Mouse (Mus musculus) heart, embryonic 10.5 days (tissue): Measurements from ENCODE around the gene Kcnn1. TPM values are rescaled to one million over a fixed set of nuclear protein-coding genes. Genes with fewer than 3 reads are reported as not detected.
A peak's percentile ranks its signal among the peaks of the same experiment; 100 is the strongest.

ENCODE experiments used
- DNase-seq: peaks from one replicate; pipeline ENCODE4 v3.0.0-alpha.2; 2017; ENCODE audit warnings: low spot score
- H3K27ac ChIP-seq: fragments of 300-500 bp; sonication (generic); 2 replicates; pipeline ENCODE4 v1.5.1; 2016; ENCODE audit warnings: mild to moderate bottlenecking
- H3K27me3 ChIP-seq: fragments of 300-500 bp; sonication (generic); 2 replicates; pipeline ENCODE4 v1.6.1; 2016; ENCODE audit warnings: mild to moderate bottlenecking; ENCODE audit not compliant: poor library complexity, insufficient read depth, severe bottlenecking
- H3K36me3 ChIP-seq: fragments of 300-500 bp; sonication (generic); 2 replicates; pipeline ENCODE4 v1.6.1; 2016; ENCODE audit warnings: mild to moderate bottlenecking, moderate library complexity
- H3K4me1 ChIP-seq: fragments of 300-500 bp; sonication (generic); 2 replicates; pipeline ENCODE4 v1.6.1; 2016; ENCODE audit warnings: mild to moderate bottlenecking
- H3K4me3 ChIP-seq: fragments of 300-500 bp; sonication (generic); 2 replicates; pipeline ENCODE4 v1.5.1; 2016; ENCODE audit warnings: mild to moderate bottlenecking, moderate library complexity
- H3K9me3 ChIP-seq: fragments of 300-500 bp; sonication (generic); 2 replicates; pipeline ENCODE4 v1.6.1; 2016; ENCODE audit warnings: mild to moderate bottlenecking, moderate library complexity
- WGBS: fragments of 180-500 bp; shearing (Covaris S2); methylation state at CpG from one replicate; pipeline ENCODE4 v1.1.7; 2016; 5-methylcytosine and 5-hydroxymethylcytosine counted together
- polyA plus RNA-seq: library from polyadenylated mRNA; unstranded; fragments of >200 nt; fragmentation: Nextera tagmentation; extraction: Ambion mirVana; gene quantifications from 2 replicates; pipeline ENCODE4 v1.2.1, GENCODE M21; 2016

The Kcnn1 gene
- polyA plus RNA-seq, 1 experiment from 2014 or later: 1.6 TPM

GRCm38 (mm10) chr8:70853863-70854262, 9.2 kb downstream of the Kcnn1 start:
- no peaks in the 10 kb centered on the region for H3K9me3 ChIP-seq
- no peak overlapping the region for H3K27ac ChIP-seq
- no peaks in the 10 kb centered on the region for H3K36me3 ChIP-seq
- 72% methylated on average over 2 of the region's 2 CpGs for WGBS
- no peak overlapping the region for H3K4me3 ChIP-seq
- H3K27me3 ChIP-seq: peaks cover 66% of the 10 kb centered on the region
- H3K4me1 ChIP-seq: peaks cover 39% of the 10 kb centered on the region
- no peak for DNase-seq

GRCm38 (mm10) chr8:70852595-70853231, 10.3 kb downstream of the Kcnn1 start:
- Histone ChIP-seq H3K36me3 (no peaks in the 10 kb centered on the region), H3K4me1 (peaks cover 34% of the 10 kb centered on the region), H3K4me3 (no peak overlapping the region), H3K9me3 (no peaks in the 10 kb centered on the region), H3K27me3 (peaks cover 69% of the 10 kb centered on the region), H3K27ac (no peak overlapping the region)
- 83% methylated on average over 41 of the region's 41 CpGs for WGBS
- DNase-seq: no peak

- Histone ChIP-seq H3K4me1 (peaks cover 28% of the 10 kb centered on the region), H3K36me3 (no peaks in the 10 kb centered on the region), H3K27ac (no peak overlapping the region), H3K27me3 (peaks cover 74% of the 10 kb centered on the region), H3K9me3 (no peaks in the 10 kb centered on the region), H3K4me3 (no peak overlapping the region)
- WGBS: 48% methylated on average over 6 of the region's 6 CpGs
- no peak for DNase-seq
Observed at GRCm38 (mm10) chr8:70851837-70852236, 11.2 kb downstream of the Kcnn1 start.

DNA sequence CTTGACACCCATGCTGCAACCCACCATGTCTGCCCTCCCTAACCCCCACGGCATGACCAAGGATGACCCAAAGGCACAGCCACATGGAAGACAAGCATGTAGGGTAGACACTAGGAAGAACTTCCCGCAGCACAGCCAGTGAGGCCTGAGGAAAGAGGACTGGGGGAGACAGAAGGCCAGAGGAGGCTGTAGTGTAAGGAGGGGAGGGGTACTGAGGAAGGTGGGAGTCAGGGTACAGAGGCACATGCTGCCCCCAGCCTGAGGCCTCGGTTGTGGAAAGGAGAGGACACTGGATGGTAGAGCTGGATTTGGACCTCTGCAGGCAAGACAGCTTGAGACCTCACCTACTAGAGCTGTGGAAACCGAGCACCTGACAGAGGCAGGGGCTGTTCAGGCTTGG, 12.1 kb downstream of the Kcnn1 start:
- peaks cover 27% of the 10 kb centered on the region for H3K4me1 ChIP-seq
- no peak overlapping the region for H3K4me3 ChIP-seq
- H3K36me3 ChIP-seq: no peaks in the 10 kb centered on the region
- no peaks in the 10 kb centered on the region for H3K9me3 ChIP-seq
- peaks cover 76% of the 10 kb centered on the region for H3K27me3 ChIP-seq
- H3K27ac ChIP-seq: no peak overlapping the region
- WGBS: 84% methylated on average over 4 of the region's 4 CpGs
- no peak for DNase-seq

DNA sequence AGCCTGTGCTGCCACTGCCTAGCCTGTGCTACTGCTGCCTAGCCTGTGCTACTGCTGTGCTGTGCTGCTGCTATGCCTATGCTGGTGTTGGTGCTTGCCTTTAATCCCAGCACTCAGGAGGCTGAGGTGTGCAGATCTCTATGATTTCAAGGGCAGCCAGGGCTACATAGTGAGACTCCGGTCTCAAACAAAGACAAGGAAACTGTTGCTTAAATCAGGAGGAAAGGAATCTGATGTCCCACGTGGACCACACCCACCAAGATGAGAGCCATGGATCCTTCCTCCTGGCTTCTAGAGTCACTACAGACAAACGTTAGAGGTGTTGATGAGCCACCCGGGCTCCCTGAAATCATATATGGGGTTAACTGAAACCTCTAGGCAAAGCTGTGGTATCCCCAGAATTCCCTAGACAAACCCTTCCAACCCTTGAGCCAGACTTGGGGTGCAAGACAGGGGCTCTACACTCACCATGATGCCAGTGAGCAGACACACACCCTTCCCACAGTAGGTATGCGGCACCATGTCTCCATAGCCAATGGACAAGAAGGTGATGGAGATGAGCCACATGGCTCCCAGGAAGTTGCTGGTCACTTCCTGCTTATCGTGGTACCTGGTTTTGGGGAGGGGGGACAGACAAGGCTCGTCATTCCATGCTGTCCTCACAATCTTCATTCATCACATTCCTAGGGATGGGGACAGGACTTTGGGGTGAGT, 12.8 kb downstream of the Kcnn1 start:
- DNase-seq: no peak
- 69% methylated on average over 7 of the region's 7 CpGs for whole genome bisulfite sequencing
- no peak overlapping the region for H3K27ac ChIP-seq
- peaks cover 73% of the 10 kb centered on the region for H3K27me3 ChIP-seq
- H3K4me3 ChIP-seq: no peak overlapping the region
- no peaks in the 10 kb centered on the region for H3K36me3 ChIP-seq
- no peaks in the 10 kb centered on the region for H3K9me3 ChIP-seq
- H3K4me1 ChIP-seq: peaks cover 27% of the 10 kb centered on the region

- no peak overlapping the region for H3K4me3 ChIP-seq
- H3K27me3 ChIP-seq: peaks cover 68% of the 10 kb centered on the region
- peaks cover 27% of the 10 kb centered on the region for H3K4me1 ChIP-seq
- no peaks in the 10 kb centered on the region for H3K9me3 ChIP-seq
- no peak for DNase-seq
- 77% methylated on average over 3 of the region's 3 CpGs for WGBS
- H3K36me3 ChIP-seq: no peaks in the 10 kb centered on the region
- H3K27ac ChIP-seq: no peak overlapping the region
Observed at GRCm38 (mm10) chr8:70849333-70849990, 13.6 kb downstream of the Kcnn1 start.

DNA sequence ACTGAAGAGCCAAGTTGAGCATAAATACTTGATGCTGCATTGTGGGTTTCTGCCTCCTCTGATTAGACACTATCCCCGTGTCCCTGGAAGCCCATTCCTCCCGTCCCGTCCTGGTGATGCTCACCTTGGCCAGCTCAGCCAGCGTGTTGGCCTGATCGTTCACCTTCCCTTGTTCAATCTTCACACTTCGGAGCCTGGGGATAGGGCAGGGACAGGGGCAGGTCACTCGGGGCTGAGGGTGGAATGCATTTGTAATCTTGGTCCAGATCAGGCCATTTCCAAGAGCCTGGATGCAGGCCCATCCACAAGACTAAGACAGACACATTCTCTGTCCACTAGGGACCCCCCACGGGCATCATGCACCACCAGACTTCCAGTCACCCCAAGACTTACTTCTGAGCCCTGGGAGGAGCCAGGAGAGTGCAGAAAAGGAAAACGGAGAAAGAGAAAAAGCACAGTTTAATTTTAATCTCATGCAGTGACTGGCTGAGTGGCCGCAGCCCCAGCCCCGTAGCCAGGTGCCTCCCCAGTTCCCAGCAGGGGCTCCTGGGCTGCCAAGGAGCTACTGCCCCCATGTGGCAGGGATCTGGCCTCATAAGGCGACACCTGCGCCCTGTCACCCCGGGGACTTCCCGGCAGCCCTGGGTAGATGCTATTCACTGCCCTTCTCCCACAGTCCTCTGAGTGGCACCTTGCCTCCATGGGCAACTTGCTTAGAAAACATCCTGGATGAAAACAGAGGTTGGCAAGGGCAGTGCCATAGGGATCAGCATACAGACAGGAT, 16.5 kb downstream of the Kcnn1 start:
- H3K4me3 ChIP-seq: no peak overlapping the region
- H3K27ac ChIP-seq: no peak overlapping the region
- peaks cover 22% of the 10 kb centered on the region for H3K4me1 ChIP-seq
- H3K9me3 ChIP-seq: no peaks in the 10 kb centered on the region
- WGBS: 52% methylated on average over 15 of the region's 15 CpGs
- H3K27me3 ChIP-seq: peaks cover 83% of the 10 kb centered on the region
- H3K36me3 ChIP-seq: no peaks in the 10 kb centered on the region
- no peak for DNase-seq

DNA sequence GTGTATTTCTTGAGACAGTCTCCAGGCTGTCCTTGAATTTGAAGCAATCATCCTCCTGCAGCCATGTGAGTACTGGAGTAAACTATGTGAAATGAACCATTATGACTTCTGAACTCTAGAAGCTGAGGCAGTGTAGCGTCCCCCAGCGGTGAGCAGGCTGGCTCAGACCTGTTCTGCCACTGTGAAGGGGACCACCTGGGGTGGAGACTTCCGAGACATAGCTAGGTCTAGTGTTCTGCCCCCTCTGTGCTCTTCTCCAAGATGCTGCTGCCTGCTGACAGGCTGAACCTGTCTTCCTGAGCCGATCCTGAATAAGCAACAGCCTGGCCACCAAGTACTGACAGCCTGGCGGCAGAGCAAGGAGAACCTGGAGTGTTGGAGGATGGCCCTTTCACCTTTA, 17.9 kb downstream of the Kcnn1 start:
- no peak for DNase-seq
- Histone ChIP-seq H3K27ac (no peak overlapping the region), H3K4me1 (peaks cover 27% of the 10 kb centered on the region), H3K27me3 (peaks cover 74% of the 10 kb centered on the region), H3K4me3 (no peak overlapping the region), H3K36me3 (no peaks in the 10 kb centered on the region), H3K9me3 (no peaks in the 10 kb centered on the region)
- 44% methylated on average over 5 of the region's 5 CpGs for WGBS

GRCm38 (mm10) chr8:70844523-70844922, 18.5 kb downstream of the Kcnn1 start:
- no peak overlapping the region for H3K4me3 ChIP-seq
- WGBS: 1% methylated on average over 6 of the region's 6 CpGs
- peak overlapping the region; percentile 81; the same call in 1 of the 2 replicates for H3K27ac ChIP-seq
- peaks cover 69% of the 10 kb centered on the region for H3K27me3 ChIP-seq
- H3K4me1 ChIP-seq: peaks cover 31% of the 10 kb centered on the region
- H3K9me3 ChIP-seq: no peaks in the 10 kb centered on the region
- H3K36me3 ChIP-seq: no peaks in the 10 kb centered on the region
- peak; percentile 95 for DNase-seq

DNA sequence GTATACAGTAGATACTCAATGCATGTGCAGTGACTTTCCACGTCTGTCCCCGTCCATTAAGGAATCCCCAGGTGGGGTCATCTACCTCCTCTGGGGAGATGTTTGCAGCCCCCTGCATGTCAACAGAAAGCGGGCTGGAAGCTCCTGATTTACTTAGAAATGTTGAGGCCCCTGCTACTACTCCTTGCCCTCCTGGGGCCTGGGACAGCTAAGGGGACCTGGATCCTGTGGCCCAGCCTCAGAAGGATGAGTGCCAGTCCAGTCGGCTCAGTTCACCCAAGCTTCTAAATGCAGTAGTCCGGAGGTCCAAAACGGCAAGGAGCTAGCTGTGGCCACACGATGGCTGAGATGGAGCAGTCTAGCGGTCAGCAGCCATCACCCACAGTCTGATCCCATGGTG, 19.1 kb downstream of the Kcnn1 start:
- Histone ChIP-seq H3K9me3 (no peaks in the 10 kb centered on the region), H3K27ac (peak overlapping the region; percentile 81; the same call in 1 of the 2 replicates), H3K4me3 (no peak overlapping the region), H3K27me3 (peaks cover 64% of the 10 kb centered on the region), H3K4me1 (peaks cover 33% of the 10 kb centered on the region), H3K36me3 (no peaks in the 10 kb centered on the region)
- DNase-seq: no peak
- WGBS: 77% methylated on average over 8 of the region's 8 CpGs

DNA sequence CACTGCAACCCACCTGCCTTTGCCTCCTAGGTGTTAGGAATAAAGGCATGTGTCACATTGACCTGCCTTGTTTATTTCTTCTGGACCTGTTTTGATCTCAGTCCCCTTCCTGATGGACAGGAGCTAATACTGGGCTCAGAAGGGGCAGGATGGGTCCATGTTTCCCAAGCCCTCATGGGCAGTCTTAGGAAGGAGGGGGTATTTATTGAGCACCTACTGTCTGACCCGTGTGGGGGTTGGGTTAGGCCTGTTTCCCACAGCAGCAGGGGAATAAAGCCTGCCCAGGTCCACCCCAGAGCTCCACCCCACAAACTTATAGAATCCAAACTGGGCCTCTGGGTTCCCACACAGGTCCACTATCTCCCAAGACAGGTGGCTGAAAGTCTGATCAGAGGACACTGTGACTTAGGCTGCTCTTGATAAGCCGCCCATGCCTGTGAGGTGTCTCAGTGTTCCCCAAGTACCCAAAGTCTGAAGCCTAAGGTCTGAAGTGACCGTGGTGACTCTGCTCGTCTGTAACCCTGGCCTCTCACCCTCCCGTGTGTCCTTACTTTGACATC, 19.8 kb downstream of the Kcnn1 start:
- peak; percentile 92 for DNase-seq
- no peaks in the 10 kb centered on the region for H3K9me3 ChIP-seq
- WGBS: 70% methylated on average over 5 of the region's 5 CpGs
- peak overlapping the region; percentile 81; the same call in 1 of the 2 replicates for H3K27ac ChIP-seq
- H3K4me1 ChIP-seq: peaks cover 39% of the 10 kb centered on the region
- no peaks in the 10 kb centered on the region for H3K36me3 ChIP-seq
- no peak overlapping the region for H3K4me3 ChIP-seq
- peaks cover 58% of the 10 kb centered on the region for H3K27me3 ChIP-seq

DNA sequence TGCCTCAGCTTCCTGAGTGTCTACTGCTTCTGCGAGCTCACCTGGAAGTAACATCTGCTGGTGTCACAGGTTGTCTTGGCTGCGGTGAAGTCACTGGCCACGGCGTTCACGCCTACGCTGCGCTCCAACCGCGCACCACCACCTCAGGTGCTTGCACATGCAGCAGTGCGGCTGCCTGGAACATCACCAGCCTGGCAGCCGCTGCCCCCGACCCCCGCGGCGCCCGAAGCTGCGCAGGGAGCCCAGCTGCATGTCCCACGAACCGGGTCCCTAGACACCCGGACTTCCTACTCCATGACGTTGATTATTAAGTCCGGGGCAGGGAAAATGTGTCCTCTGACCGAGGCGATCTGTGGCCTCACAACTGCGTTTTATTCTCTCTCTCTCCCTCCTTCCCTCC, 20.6 kb downstream of the Kcnn1 start:
- DNase-seq: no peak
- WGBS: 63% methylated on average over 25 of the region's 25 CpGs
- Histone ChIP-seq H3K27me3 (peaks cover 49% of the 10 kb centered on the region), H3K27ac (peak overlapping the region; percentile 50; the same call in 1 of the 2 replicates), H3K9me3 (no peaks in the 10 kb centered on the region), H3K4me1 (peaks cover 39% of the 10 kb centered on the region), H3K36me3 (no peaks in the 10 kb centered on the region), H3K4me3 (peak overlapping the region; percentile 9; the same call in 1 of the 2 replicates)
